Mouse (Mus musculus) midbrain, embryonic 10.5 days (tissue): ENCODE measurements around the gene Dhodh. TPM values are rescaled to one million over a fixed set of nuclear protein-coding genes. Genes with fewer than 3 reads are reported as not detected.

Source experiments
- DNase-seq: peaks from one replicate; pipeline ENCODE4 v3.0.0-alpha.2; 2017; ENCODE audit warnings: low spot score
- H3K27ac ChIP-seq: fragments of 300-500 bp; sonication (generic); replicated peaks from 2 replicates; pipeline ENCODE4 v1.5.1; 2016; ENCODE audit warnings: mild to moderate bottlenecking
- H3K27me3 ChIP-seq: fragments of 300-500 bp; sonication (generic); 2 replicates; pipeline ENCODE4 v1.6.1; 2016; ENCODE audit warnings: low read depth, mild to moderate bottlenecking; ENCODE audit not compliant: poor library complexity, severe bottlenecking
- H3K36me3 ChIP-seq: fragments of 300-500 bp; sonication (generic); 2 replicates; pipeline ENCODE4 v1.6.1; 2016; ENCODE audit warnings: mild to moderate bottlenecking, moderate library complexity
- H3K4me1 ChIP-seq: fragments of 300-500 bp; sonication (generic); 2 replicates; pipeline ENCODE4 v1.6.1; 2016
- H3K4me3 ChIP-seq: fragments of 300-500 bp; sonication (generic); 2 replicates; pipeline ENCODE4 v1.5.1; 2016; ENCODE audit warnings: mild to moderate bottlenecking, moderate library complexity
- H3K9me3 ChIP-seq: fragments of 300-500 bp; sonication (generic); replicated peaks from 2 replicates; pipeline ENCODE4 v1.6.1; 2016; ENCODE audit warnings: mild to moderate bottlenecking
- WGBS: fragments of 180-500 bp; shearing (Covaris S2); methylation state at CpG from one replicate; pipeline ENCODE4 v1.1.7; 2016; 5-methylcytosine and 5-hydroxymethylcytosine counted together
- polyA plus RNA-seq: library from polyadenylated mRNA; unstranded; fragments of >200 nt; fragmentation: Nextera tagmentation; extraction: Ambion mirVana; gene quantifications from 2 replicates; pipeline ENCODE4 v1.2.1, GENCODE M21; 2016

The Dhodh gene
- polyA plus RNA-seq = 45.7 and 48.8 TPM in 2 replicates

DNA sequence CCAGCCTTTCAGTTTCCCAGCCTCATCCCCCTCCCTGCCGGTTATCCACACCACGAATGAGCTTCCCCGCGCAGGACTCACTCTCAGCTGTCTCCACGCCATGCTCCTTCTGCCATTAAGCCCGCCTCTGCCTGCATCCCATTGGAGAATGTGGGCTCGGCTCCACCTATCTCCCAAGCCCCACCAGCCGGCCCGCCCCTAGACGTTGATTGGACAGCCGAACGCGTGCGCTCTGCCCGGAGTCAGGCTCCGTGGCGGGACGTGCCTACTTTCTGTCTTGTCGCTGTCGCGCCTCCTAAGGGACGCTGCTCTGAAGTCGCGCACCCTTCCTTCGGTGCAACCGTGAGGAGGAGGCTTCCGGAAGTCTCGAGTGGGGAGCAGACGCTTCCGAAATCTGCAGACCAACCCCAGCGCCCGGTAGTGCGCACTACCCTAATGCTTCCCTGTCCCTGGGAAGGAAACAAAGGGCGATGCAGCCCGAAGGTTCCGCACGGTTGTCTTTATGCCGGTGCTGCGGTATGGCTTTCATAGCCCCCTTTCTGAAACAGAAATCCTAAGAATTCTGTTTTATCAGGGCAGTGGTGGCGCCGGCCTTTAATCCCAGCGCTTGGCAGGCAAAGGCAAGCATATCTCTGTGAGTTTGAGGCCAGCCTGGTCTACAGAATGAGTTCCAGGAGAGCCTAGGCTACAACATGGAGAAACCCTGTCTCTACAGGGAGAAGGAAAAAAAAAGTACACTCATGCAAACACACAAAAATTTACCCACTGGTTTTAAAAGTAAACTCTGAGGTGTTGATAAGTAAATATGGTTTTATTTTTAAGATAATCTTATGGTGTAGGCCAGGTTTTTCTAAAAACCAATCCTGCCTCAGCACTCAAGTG lies at the start of gene Dhodh:
TSS of gene Dhodh (minus strand) at position 403 of the 882 bp plus-strand sequence.
- under 1% methylated on average over 42 of the region's 42 CpGs for WGBS
- no peaks in the 10 kb centered on the region for H3K27me3 ChIP-seq
- peak; percentile 96 for DNase-seq
- H3K4me1 ChIP-seq = peaks cover 21% of the 10 kb centered on the region
- H3K4me3 ChIP-seq = peak within 1 kb of the TSS; percentile 70
- peak within 1 kb of the TSS; percentile 91 for H3K27ac ChIP-seq
- no peaks in the 10 kb centered on the region for H3K9me3 ChIP-seq
- peaks cover 24% of the 10 kb centered on the region for H3K36me3 ChIP-seq

DNA sequence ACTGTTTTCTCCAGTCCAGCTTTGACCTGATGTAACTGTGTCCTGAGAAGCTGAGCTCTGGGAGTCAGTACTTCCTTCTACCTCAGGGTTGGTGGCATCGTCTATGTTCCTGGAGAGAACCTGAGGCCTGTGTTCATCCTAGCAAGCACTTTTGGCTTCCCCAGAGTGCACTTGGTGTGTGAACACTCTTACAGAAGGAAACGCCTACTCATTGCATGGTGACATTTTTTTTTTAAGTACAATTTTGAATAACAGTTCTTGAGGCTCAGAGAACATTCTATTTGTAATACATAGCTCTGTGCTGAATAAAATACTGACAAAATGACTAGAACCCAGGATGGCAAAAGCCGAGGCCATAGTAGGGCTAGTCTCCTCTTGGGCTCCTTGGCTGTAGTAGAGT lies 48.4 kb upstream of the Dhodh start:
- no peaks in the 10 kb centered on the region for H3K36me3 ChIP-seq
- no peak overlapping the region for H3K4me3 ChIP-seq
- no peaks in the 10 kb centered on the region for H3K9me3 ChIP-seq
- H3K27ac ChIP-seq = no peak overlapping the region
- H3K4me1 ChIP-seq = no peaks in the 10 kb centered on the region
- no peak for DNase-seq
- whole genome bisulfite sequencing = 88% methylated on average over 3 of the region's 3 CpGs
- H3K27me3 ChIP-seq = no peaks in the 10 kb centered on the region

DNA sequence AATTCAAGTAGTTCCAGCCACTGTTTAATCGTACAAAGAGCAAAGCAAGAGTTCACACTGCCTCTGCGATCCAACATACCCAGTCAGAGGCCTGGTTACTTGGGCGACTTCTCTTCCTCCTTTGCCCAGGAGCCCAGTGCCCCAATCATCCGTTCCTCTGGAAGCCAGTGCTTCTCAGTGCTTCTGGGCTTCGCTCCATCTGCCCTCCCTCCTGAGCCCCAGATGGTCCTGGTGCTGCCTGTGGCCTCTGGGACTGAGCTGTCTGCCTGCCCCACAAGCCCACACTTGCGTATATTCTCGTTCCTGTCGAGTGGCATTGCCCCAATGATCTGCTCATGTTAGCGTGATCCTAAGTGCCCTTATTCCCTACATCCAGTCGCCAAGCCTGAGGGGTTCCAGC lies 42.3 kb upstream of the Dhodh start:
- DNase-seq = no peak
- Histone ChIP-seq H3K4me3 (no peak overlapping the region), H3K27me3 (no peaks in the 10 kb centered on the region), H3K27ac (no peak overlapping the region), H3K36me3 (no peaks in the 10 kb centered on the region), H3K4me1 (no peaks in the 10 kb centered on the region), H3K9me3 (no peaks in the 10 kb centered on the region)
- WGBS = 83% methylated on average over 10 of the region's 10 CpGs

DNA sequence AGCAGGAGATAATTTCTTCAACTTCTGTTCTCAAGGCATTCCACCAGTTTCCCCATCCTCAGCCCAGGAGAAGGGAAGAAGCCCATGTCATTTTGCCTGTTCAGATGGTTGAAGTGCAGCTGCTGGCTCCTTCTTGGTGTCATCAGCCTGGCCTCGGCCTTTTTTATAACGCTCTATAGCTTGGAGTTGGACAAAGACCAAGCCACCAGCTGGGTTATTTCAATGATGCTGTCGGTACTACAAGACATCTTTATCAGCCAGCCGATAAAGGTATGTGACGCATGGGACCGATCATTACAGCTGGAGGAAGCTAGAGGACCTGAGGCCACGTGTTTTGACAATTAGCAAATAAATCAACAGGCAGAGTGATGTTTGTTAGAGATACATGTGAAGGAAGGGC lies 40.0 kb upstream of the Dhodh start:
- 83% methylated on average over 7 of the region's 7 CpGs for WGBS
- Histone ChIP-seq H3K9me3 (no peaks in the 10 kb centered on the region), H3K4me1 (no peaks in the 10 kb centered on the region), H3K27ac (no peak overlapping the region), H3K27me3 (no peaks in the 10 kb centered on the region), H3K4me3 (no peak overlapping the region), H3K36me3 (no peaks in the 10 kb centered on the region)
- no peak for DNase-seq

DNA sequence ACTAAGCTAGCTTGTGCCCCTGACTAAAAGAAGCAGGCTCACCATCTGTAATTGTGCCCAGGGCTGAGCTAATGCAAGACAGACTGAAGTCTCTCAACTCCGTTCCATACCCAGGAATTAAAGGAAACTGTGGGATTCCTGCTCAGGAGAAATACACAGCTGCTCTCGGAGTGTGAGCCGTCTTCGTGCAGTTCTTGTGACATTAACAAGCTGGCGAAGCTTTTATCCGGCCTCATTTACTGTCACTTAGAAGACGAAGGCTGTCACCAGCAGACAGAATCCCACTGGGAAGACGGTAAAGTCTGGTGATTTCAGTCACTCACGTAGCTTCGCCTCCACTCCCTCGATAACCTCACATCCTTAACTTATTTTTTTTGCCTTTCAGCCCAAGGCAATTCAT lies 38.9 kb upstream of the Dhodh start:
- Histone ChIP-seq H3K36me3 (no peaks in the 10 kb centered on the region), H3K4me1 (no peaks in the 10 kb centered on the region), H3K4me3 (no peak overlapping the region), H3K27me3 (no peaks in the 10 kb centered on the region), H3K27ac (no peak overlapping the region), H3K9me3 (no peaks in the 10 kb centered on the region)
- WGBS = 85% methylated on average over 11 of the region's 11 CpGs
- no peak for DNase-seq

DNA sequence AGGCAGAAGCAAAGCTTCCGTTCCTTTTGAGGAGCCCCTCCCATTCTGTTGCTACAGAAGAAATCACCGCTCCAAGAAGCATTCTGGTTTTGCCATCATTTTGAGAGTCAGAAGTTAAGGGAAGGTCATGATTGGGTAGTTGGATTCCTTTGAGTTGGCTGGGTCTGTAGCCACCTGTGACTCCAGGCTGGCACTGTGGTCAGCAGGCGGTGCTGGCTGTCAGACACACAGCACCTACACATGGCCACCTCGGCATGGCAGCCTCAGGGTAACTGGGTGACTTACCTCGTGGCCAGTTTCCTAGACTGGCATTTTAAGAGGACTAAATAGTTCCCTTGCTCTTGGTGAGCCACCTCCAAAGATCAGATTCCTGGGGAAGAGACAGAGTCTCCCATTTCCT lies 32.8 kb upstream of the Dhodh start:
- Histone ChIP-seq H3K4me1 (no peaks in the 10 kb centered on the region), H3K4me3 (no peak overlapping the region), H3K27ac (no peak overlapping the region), H3K9me3 (no peaks in the 10 kb centered on the region), H3K27me3 (no peaks in the 10 kb centered on the region), H3K36me3 (no peaks in the 10 kb centered on the region)
- DNase-seq = no peak
- WGBS = 83% methylated on average over 5 of the region's 5 CpGs

DNA sequence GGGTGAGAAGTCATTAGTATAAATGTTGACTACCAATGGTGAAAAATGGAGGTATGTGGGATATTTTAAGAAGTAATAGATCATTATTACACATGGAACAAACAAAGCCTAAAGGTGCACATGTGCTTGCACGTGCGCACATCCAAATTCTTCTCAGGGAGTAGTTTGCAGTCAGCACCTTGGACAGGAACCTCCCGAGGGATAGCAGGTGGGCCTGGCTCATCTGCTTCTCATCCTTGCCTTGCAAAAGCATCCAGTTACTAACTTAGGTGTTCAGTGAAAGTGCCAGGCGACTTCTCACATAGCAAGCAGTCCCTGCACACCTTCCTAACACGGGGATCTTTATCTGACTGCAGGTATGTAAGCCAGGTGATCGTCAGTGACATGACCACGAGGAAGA lies 31.9 kb upstream of the Dhodh start:
- no peak for DNase-seq
- no peaks in the 10 kb centered on the region for H3K36me3 ChIP-seq
- no peak overlapping the region for H3K4me3 ChIP-seq
- H3K27ac ChIP-seq = no peak overlapping the region
- H3K9me3 ChIP-seq = no peaks in the 10 kb centered on the region
- no peaks in the 10 kb centered on the region for H3K27me3 ChIP-seq
- 70% methylated on average over 7 of the region's 7 CpGs for WGBS
- no peaks in the 10 kb centered on the region for H3K4me1 ChIP-seq

DNA sequence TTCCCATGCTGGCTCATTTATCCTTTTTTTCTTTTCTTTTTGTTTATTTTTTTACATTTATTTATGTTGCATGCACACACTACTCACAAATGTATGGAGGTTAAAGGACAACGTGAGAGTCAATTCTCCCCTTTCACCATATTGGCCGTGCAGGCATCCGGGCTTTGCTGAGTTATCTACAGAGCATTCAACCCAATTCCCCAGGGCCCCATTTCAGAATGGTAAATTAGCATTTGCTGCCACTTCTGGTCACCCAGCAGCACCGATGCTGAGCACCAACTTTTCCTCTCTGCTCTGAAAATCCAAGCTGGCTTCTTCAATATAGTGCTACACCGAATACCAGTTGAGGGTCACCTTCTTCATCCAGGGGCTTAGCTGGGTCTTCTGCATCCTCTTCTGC lies 30.4 kb upstream of the Dhodh start:
- no peak overlapping the region for H3K27ac ChIP-seq
- H3K27me3 ChIP-seq = no peaks in the 10 kb centered on the region
- H3K4me3 ChIP-seq = no peak overlapping the region
- DNase-seq = no peak
- no peaks in the 10 kb centered on the region for H3K36me3 ChIP-seq
- H3K9me3 ChIP-seq = no peaks in the 10 kb centered on the region
- 83% methylated on average over 5 of the region's 5 CpGs for WGBS
- no peaks in the 10 kb centered on the region for H3K4me1 ChIP-seq

DNA sequence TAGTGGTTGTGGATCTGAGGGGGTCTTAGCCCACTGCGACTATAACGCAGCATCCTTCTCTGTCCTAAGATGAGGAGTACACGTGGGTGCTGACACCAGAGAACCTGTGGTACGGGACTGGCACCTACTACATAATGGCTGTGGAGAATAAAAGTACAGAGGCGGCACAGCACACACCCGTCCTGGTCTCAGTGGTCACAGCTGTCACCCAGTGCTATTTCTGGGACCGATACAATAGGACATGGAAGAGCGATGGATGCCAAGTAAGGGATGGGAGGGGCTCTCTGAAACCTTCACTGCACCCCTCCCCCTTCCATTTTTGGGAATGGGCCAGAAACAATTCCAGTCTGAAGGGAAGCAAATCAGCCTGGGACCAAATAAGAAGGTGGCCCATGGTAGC lies 26.7 kb upstream of the Dhodh start:
- no peak overlapping the region for H3K27ac ChIP-seq
- 91% methylated on average over 8 of the region's 8 CpGs for WGBS
- no peaks in the 10 kb centered on the region for H3K27me3 ChIP-seq
- no peaks in the 10 kb centered on the region for H3K4me1 ChIP-seq
- H3K36me3 ChIP-seq = no peaks in the 10 kb centered on the region
- DNase-seq = no peak
- H3K9me3 ChIP-seq = no peaks in the 10 kb centered on the region
- no peak overlapping the region for H3K4me3 ChIP-seq

DNA sequence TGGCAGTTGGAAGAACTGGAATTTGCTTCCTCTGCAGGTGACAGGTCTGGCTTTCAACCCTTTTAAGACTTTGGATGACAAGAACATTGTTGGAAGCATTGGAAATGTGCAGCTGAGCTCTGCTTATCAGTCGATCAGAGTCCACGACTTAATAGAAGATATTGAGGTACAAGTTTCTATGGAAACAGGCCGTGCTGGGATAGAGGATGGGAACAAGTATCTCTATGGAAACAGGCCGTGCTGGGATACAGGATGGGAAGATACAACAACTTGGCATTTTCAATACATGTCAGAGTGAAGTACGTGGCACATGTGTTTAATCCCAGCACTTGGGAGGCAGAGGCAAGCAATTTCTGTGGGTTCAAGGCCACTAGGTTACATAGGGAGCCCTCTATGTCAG lies 24.0 kb upstream of the Dhodh start:
- 82% methylated on average over 5 of the region's 5 CpGs for WGBS
- Histone ChIP-seq H3K27me3 (no peaks in the 10 kb centered on the region), H3K9me3 (no peaks in the 10 kb centered on the region; the same call in 1 of the 2 replicates), H3K36me3 (no peaks in the 10 kb centered on the region), H3K4me3 (no peak overlapping the region), H3K4me1 (no peaks in the 10 kb centered on the region), H3K27ac (no peak overlapping the region)
- DNase-seq = no peak

DNA sequence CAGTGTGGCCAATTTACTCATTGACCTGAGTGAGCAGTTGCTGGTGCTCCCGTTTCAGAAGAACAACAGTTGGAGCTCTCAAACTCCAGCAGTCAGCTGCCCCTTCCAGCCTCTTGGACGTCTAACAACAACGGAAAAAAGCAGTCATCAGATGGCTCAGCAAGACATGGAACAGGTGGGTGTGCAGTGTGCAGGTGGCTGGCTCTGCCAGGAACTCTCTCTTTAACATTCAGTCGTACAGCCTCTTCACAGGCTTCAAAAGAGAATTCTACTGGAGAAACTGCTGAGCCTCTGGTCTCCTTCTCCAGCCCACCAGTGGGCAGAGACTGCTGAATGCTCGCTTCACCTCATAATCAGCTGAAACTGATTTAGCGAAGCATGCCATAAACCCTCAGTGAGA lies 20.2 kb upstream of the Dhodh start:
- Histone ChIP-seq H3K27me3 (no peaks in the 10 kb centered on the region), H3K36me3 (no peaks in the 10 kb centered on the region), H3K9me3 (no peaks in the 10 kb centered on the region; the same call in none of the 2 replicates), H3K4me1 (no peaks in the 10 kb centered on the region), H3K27ac (no peak overlapping the region), H3K4me3 (no peak overlapping the region)
- DNase-seq = no peak
- WGBS = 76% methylated on average over 6 of the region's 6 CpGs

DNA sequence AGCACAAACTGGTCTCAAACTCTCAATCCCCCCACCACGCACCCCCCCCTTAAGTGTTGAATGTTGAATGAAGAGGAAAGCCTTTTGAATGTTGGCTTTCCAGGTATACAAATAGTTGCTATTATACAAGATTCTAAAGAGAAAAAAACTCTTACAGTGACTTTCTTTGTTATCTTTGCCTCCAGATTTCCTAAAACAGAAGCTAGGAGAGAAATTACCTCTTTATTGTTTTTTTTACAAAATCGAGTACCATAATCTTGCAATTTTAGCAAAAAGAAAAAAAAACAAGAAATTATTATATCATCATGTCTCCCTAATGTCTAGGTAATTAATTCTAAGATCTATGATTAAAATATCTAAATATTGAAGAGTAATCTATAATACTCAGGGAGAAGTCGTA lies 7.1 kb upstream of the Dhodh start:
- no peaks in the 10 kb centered on the region for H3K27me3 ChIP-seq
- H3K9me3 ChIP-seq = peaks cover 6% of the 10 kb centered on the region
- no peak overlapping the region for H3K27ac ChIP-seq
- no peak overlapping the region for H3K4me3 ChIP-seq
- no peaks in the 10 kb centered on the region for H3K4me1 ChIP-seq
- WGBS = 90% methylated on average over 3 of the region's 3 CpGs
- DNase-seq = no peak
- H3K36me3 ChIP-seq = no peaks in the 10 kb centered on the region

DNA sequence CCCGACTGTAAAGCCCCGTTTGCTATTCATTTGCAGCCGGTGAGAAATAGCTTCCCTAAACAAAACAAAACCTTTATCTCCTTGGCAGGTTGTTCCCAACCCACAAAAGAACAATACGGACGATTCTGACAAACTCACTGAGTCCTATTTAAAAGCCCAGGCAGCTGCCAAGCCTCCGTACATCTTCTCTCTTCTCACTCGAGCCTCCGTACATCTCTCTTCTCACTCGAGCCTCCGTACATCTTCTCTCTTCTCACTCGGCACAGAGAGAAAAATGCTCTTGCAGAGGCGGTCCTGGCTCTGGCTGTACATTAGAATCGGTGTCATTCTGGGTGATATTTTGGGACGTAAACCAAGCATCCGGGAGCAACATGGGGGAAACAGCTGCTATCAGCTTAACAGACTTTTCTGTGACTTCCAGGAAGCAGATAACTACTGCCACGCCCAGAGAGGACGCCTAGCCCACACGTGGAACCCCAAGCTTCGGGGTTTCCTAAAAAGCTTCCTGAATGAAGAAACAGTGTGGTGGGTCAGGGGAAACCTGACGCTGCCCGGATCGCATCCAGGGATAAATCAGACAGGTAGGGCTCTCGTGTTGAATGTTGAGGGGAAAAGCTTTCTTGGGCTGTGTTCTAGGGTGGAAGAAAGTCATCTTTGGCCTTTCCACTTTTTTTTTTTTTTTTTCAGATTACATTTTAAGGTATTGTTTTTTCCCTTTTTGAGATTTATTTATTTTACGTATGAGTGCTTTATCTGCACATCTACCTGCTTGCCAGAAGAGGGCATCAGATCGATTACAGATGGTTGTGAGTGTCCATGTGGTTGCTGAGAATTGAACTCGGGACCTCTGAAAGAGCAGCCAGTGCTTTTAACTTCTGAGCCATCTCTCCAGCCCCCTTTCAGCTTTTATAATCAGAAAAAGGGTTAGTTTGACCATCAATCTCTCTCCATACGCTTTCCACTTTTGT lies 6.1 kb upstream of the Dhodh start, which contains the start of gene Pkd1l3:
TSS of gene Pkd1l3 (plus strand) at position 275 of the 968 bp plus-strand sequence.
- Histone ChIP-seq H3K36me3 (no peaks in the 10 kb centered on the region), H3K9me3 (peaks cover 2% of the 10 kb centered on the region), H3K4me3 (no peak within 1 kb of the TSS), H3K27me3 (no peaks in the 10 kb centered on the region), H3K4me1 (peaks cover 4% of the 10 kb centered on the region), H3K27ac (no peak within 1 kb of the TSS)
- DNase-seq = no peak
- WGBS = 66% methylated on average over 27 of the region's 27 CpGs
